Mouse (Mus musculus): ENCODE results near the gene Cfap97d2. TPM values are rescaled to one million over a fixed set of nuclear protein-coding genes. Genes with fewer than 3 reads are reported as not detected.

The Cfap97d2 gene
- polyA plus RNA-seq, 1 experiment: 0.12 TPM

- peaks cover 6% of the 10 kb centered on the region; the same call in 1 of the 2 replicates for H3K36me3 ChIP-seq (ENCODE audit: control insufficient read depth, insufficient read depth, low read length)
- H3K27ac ChIP-seq (ENCODE audit: insufficient read depth, low read length): no peak overlapping the region
- DNase-seq (ENCODE audit: low read depth in 1 of 2, low spot score in 2 of 2): no peak
Observed at GRCm38 (mm10) chr8:13668367-13668766, 37.3 kb upstream of the Cfap97d2 start.

GRCm38 (mm10) chr8:13670011-13670471 is 35.6 kb upstream of the Cfap97d2 start:
- Histone ChIP-seq H3K27ac (ENCODE audit: insufficient read depth, low read length) (peak overlapping the region; percentile 58), H3K27me3 (ENCODE audit: control insufficient read depth, insufficient read depth, low read length) (no peaks in the 10 kb centered on the region), H3K36me3 (ENCODE audit: control insufficient read depth, insufficient read depth, low read length) (peaks cover 6% of the 10 kb centered on the region; the same call in 1 of the 2 replicates), H3K4me1 (ENCODE audit: control insufficient read depth, insufficient read depth, insufficient read length) (peaks cover 41% of the 10 kb centered on the region), H3K4me3 (ENCODE audit: extremely low read depth, insufficient read depth, insufficient read length) (no peak overlapping the region)
- whole genome bisulfite sequencing: 82% methylated on average over 17 of the region's 17 CpGs
- no peak for DNase-seq (ENCODE audit: low read depth in 1 of 2, low spot score in 2 of 2)
- no peak for TF ChIP-seq CTCF (IDR thresholded peaks at IDR 0.05; ENCODE audit: extremely low read depth, insufficient read depth, insufficient read length, insufficient replicate concordance)
- no peak for TF ChIP-seq POLR2A (IDR thresholded peaks at IDR 0.05; ENCODE audit: low read depth, low read length)

More at GRCm38 (mm10) chr8:13668367-13668766, 37.3 kb upstream of the Cfap97d2 start:
- H3K4me1 ChIP-seq (ENCODE audit: control insufficient read depth, insufficient read depth, insufficient read length): peaks cover 35% of the 10 kb centered on the region
- TF ChIP-seq CTCF (IDR thresholded peaks at IDR 0.05; ENCODE audit: extremely low read depth, insufficient read depth, insufficient read length, insufficient replicate concordance) (no peak), POLR2A (IDR thresholded peaks at IDR 0.05; ENCODE audit: low read depth, low read length) (no peak)
- 93% methylated on average over 10 of the region's 10 CpGs for WGBS
- no peak overlapping the region for H3K4me3 ChIP-seq (ENCODE audit: extremely low read depth, insufficient read depth, insufficient read length)
- H3K27me3 ChIP-seq (ENCODE audit: control insufficient read depth, insufficient read depth, low read length): no peaks in the 10 kb centered on the region

- H3K4me1 ChIP-seq (ENCODE audit: control insufficient read depth, insufficient read depth, insufficient read length): peaks cover 39% of the 10 kb centered on the region
- H3K36me3 ChIP-seq (ENCODE audit: control insufficient read depth, insufficient read depth, low read length): peaks cover 6% of the 10 kb centered on the region; the same call in 1 of the 2 replicates
- WGBS: 58% methylated on average over 10 of the region's 10 CpGs
Observed at GRCm38 (mm10) chr8:13671246-13672003, 34.3 kb upstream of the Cfap97d2 start.

DNA sequence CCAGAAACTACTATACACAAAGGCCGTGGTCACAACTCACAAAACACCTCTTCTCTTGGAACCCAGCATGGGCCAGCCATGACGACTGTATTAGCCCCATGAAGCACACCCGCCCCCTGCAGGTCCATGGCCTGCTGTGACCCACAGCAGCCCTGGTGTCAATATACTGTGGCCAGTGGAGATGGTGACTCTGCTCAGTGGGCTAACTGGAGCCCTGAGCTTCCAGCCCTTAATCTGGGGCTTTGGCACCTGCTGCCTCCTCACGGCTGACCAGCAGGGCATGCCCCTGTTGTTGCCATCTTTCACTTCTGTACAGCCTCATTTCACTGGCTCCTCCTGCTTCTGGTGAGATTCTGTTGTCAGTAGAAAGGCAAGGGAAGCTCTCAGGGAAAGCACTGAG is 32.5 kb upstream of the Cfap97d2 start:
- Histone ChIP-seq H3K4me3 (ENCODE audit: extremely low read depth, insufficient read depth, insufficient read length) (peak overlapping the region; percentile 0; the same call in 1 of the 2 replicates), H3K27me3 (ENCODE audit: control insufficient read depth, insufficient read depth, low read length) (no peaks in the 10 kb centered on the region), H3K36me3 (ENCODE audit: control insufficient read depth, insufficient read depth, low read length) (peaks cover 6% of the 10 kb centered on the region; the same call in 1 of the 2 replicates), H3K4me1 (ENCODE audit: control insufficient read depth, insufficient read depth, insufficient read length) (peaks cover 39% of the 10 kb centered on the region), H3K27ac (ENCODE audit: insufficient read depth, low read length) (peak overlapping the region; percentile 85)
- peak in 1 of 2 experiments; percentile 35 for DNase-seq (ENCODE audit: low read depth in 1 of 2, low spot score in 2 of 2)
- TF ChIP-seq POLR2A (IDR thresholded peaks at IDR 0.05; ENCODE audit: low read depth, low read length): no peak
- peak; percentile 12; the same call in 1 of the 2 replicates for TF ChIP-seq CTCF (IDR thresholded peaks at IDR 0.05; ENCODE audit: extremely low read depth, insufficient read depth, insufficient read length, insufficient replicate concordance)
- 51% methylated on average over 4 of the region's 4 CpGs for WGBS

More at GRCm38 (mm10) chr8:13671246-13672003, 34.3 kb upstream of the Cfap97d2 start:
- Histone ChIP-seq H3K4me3 (ENCODE audit: extremely low read depth, insufficient read depth, insufficient read length) (no peak overlapping the region), H3K27ac (ENCODE audit: insufficient read depth, low read length) (peak overlapping the region; percentile 58), H3K27me3 (ENCODE audit: control insufficient read depth, insufficient read depth, low read length) (no peaks in the 10 kb centered on the region)
- TF ChIP-seq CTCF (IDR thresholded peaks at IDR 0.05; ENCODE audit: extremely low read depth, insufficient read depth, insufficient read length, insufficient replicate concordance) (no peak), POLR2A (IDR thresholded peaks at IDR 0.05; ENCODE audit: low read depth, low read length) (no peak)
- no peak for DNase-seq (ENCODE audit: low read depth in 1 of 2, low spot score in 2 of 2)

GRCm38 (mm10) chr8:13674294-13675010 is 31.2 kb upstream of the Cfap97d2 start:
- H3K27ac ChIP-seq (ENCODE audit: insufficient read depth, low read length): peak overlapping the region; percentile 98
- TF ChIP-seq POLR2A (IDR thresholded peaks at IDR 0.05; ENCODE audit: low read depth, low read length) (no peak), CTCF (IDR thresholded peaks at IDR 0.05; ENCODE audit: extremely low read depth, insufficient read depth, insufficient read length, insufficient replicate concordance) (no peak)
- peak overlapping the region; percentile 98 for H3K4me3 ChIP-seq (ENCODE audit: extremely low read depth, insufficient read depth, insufficient read length)
- no peaks in the 10 kb centered on the region for H3K27me3 ChIP-seq (ENCODE audit: control insufficient read depth, insufficient read depth, low read length)
- peak; percentile 31 to 69 for DNase-seq (ENCODE audit: low read depth in 1 of 2, low spot score in 2 of 2)
- peaks cover 49% of the 10 kb centered on the region for H3K4me1 ChIP-seq (ENCODE audit: control insufficient read depth, insufficient read depth, insufficient read length)
- peaks cover 3% of the 10 kb centered on the region; the same call in 1 of the 2 replicates for H3K36me3 ChIP-seq (ENCODE audit: control insufficient read depth, insufficient read depth, low read length)
- 5% methylated on average over 12 of the region's 12 CpGs for WGBS

- H3K4me3 ChIP-seq (ENCODE audit: extremely low read depth, insufficient read depth, insufficient read length): peak overlapping the region; percentile 98
- 12% methylated on average over 4 of the region's 4 CpGs for WGBS
- TF ChIP-seq CTCF (IDR thresholded peaks at IDR 0.05; ENCODE audit: extremely low read depth, insufficient read depth, insufficient read length, insufficient replicate concordance) (no peak), POLR2A (IDR thresholded peaks at IDR 0.05; ENCODE audit: low read depth, low read length) (peak; percentile 1; the same call in 1 of the 2 replicates)
Observed at GRCm38 (mm10) chr8:13675121-13675520, 30.6 kb upstream of the Cfap97d2 start.

More at GRCm38 (mm10) chr8:13675121-13675520, 30.6 kb upstream of the Cfap97d2 start:
- peak overlapping the region; percentile 98 for H3K27ac ChIP-seq (ENCODE audit: insufficient read depth, low read length)
- peaks cover 49% of the 10 kb centered on the region for H3K4me1 ChIP-seq (ENCODE audit: control insufficient read depth, insufficient read depth, insufficient read length)
- H3K27me3 ChIP-seq (ENCODE audit: control insufficient read depth, insufficient read depth, low read length): no peaks in the 10 kb centered on the region
- H3K36me3 ChIP-seq (ENCODE audit: control insufficient read depth, insufficient read depth, low read length): no peaks in the 10 kb centered on the region; the same call in 1 of the 2 replicates
- DNase-seq (ENCODE audit: low read depth in 1 of 2, low spot score in 2 of 2): no peak
